Mouse (Mus musculus) thymus, postnatal 14 days (tissue): ENCODE data around the gene Oxsr1.

Experiments used
- DNase-seq: peaks from one replicate; pipeline ENCODE4 v3.0.0; 2021

The Oxsr1 gene

GRCm38 (mm10) chr9:119212996-119213395, 109.2 kb downstream of the Oxsr1 start:
- DNase-seq = no peak

- no peak for DNase-seq
These were observed 113.2 kb downstream of the Oxsr1 start, which contains the start of gene Slc22a13 for GRCm38 (mm10) chr9:119208998-119209397. Gene Slc22a13, minus strand, starts transcription at chr9:119209098.

DNA sequence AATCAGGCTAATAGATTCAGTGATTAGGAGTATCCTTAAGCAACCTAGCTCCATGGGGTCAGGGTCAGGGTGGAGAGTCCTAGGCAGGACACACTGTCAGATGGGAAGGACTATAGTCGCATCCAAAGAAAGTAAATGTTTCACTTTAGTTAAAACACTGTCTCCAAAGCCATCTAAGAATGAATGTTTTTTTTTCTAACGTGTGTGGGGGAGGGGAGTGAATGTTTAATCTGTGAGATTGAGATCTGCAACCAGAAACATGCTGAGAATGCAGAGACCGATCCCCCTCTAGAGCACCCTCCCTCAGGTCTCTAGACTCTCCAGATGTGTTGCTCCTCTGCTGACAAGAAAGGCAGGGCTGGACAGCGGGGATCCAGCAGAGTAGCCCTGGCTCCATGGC, 115.1 kb downstream of the Oxsr1 start:
- no peak for DNase-seq

GRCm38 (mm10) chr9:119206666-119207065, 115.6 kb downstream of the Oxsr1 start:
- DNase-seq = no peak

- DNase-seq = no peak
These were observed 116.5 kb downstream of the Oxsr1 start for GRCm38 (mm10) chr9:119205756-119206155.

GRCm38 (mm10) chr9:119203617-119204016, 118.6 kb downstream of the Oxsr1 start:
- DNase-seq = no peak

- DNase-seq = no peak
These were observed 120.6 kb downstream of the Oxsr1 start for GRCm38 (mm10) chr9:119201653-119202052.

- no peak for DNase-seq
These were observed 122.9 kb downstream of the Oxsr1 start for GRCm38 (mm10) chr9:119199151-119199861.

GRCm38 (mm10) chr9:119192202-119192990, 129.8 kb downstream of the Oxsr1 start:
- peak; percentile 43 for DNase-seq
